Mouse (Mus musculus): ENCODE measurements around the gene Hoxb5.

Gene Hoxb5

DNA sequence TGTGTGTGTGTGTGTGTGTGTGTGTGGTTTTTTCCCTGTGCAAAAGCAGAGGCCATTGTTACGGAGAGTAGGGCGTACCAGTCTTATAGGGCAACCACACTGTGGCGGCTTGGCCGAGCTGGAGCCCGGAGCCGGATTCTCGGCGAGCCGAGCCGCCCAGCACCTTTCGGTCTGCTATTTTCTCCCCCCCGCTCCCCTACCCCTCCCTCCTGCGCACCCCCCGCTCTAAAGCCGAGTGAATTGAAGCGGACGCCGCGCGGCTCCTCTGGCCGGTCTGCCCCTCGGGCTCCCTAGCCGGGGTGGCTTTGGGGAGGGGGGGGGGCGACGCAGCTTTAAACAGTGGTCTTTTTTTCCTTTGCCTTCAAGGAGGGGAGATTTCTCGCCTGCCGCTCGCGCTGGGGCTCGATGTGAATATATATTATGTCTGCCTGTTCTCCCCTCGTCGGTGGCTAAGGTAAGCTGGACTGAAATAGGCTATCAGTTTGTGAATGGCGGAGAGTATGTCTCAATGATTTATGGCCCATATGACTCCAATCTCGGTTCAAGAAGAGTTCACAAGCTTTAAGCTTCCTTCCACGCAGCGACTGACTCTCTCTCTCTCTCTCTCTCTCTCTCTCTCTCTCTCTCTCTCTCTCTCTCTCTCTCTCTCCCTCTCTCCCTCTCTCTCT lies 37.7 kb downstream of the Hoxb5 start:
- no peak for DNase-seq (ENCODE audit: low read depth)

DNA sequence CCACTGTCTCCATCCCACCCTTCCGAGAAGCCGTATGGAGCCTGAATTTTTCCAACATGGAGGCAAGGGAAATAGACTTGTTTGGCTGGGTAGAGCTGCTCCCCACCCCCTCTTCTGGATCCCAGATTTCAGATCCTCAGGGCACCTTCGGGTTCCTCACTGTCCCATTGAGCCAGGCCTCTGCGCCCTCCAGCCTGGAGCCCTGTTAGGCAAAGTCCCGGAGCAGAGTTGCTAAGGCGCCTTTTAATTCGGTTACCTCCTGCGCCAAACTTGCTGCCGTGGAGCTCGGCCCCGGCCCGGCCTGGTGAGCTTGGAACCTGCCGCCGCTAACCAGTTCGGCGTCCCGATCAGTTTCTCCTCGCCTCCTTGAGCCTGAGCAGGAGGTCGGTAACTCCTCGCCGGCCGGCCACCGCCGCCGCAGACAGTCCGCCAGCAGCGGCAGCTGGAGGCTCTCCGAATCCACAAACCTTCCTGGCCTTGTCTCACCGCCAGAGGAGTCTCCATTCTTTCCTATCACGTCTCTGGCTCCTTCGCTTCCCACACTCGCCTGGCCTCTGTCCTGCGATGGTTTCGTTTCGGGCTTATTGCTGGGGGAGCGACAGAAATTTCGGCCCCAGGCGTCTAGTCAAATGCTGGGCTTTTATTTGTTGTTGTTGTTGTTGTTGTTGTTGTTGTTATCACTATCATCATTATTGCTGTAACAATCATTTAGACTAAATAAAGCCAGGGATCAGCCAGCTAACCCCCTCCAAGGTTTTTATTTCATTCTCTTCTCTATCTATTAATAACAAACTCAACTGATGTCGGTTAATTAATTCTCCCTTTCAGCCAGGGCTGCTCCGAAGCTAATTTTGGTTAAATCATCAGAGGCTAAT lies 38.8 kb downstream of the Hoxb5 start:
- no peak for DNase-seq (ENCODE audit: low read depth)

DNA sequence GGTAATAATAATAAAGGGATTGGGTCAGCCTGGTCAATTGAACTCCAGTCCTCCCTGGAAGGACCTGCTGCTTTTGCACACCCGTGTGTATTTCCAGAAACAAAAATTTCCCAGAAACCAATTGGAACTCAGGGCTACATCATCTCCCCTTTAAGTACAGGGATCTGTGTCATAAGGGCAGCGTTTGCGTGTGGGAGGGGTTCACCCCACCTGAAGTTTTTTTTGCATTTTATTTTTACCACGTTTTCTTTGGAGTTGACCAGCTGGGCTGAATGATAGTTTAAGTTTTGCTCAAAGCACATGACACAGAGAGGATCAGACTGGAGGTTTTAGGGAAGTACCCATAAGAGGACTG lies 39.4 kb downstream of the Hoxb5 start:
- no peak for DNase-seq (ENCODE audit: low read depth)

DNA sequence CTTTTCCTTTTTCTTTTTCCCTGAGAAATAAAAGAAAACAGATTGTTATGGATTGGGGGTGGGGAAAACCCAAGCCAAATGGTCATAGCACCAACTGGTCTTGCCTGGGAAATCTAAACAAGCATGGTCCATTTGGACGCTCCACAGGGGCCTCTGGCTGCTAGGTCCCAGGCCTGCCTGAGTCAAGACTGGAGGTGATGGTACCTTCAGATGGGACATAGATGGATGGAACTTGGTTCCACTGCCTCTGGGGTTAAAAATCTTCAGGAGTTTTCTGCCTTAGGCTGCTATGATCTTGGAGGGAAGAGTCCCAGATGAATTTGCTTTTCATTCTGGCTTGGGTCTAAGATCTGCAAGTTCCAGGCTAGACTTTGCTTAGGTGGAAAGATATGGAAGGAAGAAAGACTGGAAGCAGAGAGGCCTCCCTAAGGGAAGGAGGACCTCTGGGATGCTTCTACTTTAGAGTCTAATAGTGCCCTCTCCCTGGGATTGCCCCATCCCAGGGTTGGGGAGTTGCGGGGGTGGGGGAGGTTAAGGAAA lies 40.1 kb downstream of the Hoxb5 start:
- no peak for DNase-seq (ENCODE audit: low read depth)

DNA sequence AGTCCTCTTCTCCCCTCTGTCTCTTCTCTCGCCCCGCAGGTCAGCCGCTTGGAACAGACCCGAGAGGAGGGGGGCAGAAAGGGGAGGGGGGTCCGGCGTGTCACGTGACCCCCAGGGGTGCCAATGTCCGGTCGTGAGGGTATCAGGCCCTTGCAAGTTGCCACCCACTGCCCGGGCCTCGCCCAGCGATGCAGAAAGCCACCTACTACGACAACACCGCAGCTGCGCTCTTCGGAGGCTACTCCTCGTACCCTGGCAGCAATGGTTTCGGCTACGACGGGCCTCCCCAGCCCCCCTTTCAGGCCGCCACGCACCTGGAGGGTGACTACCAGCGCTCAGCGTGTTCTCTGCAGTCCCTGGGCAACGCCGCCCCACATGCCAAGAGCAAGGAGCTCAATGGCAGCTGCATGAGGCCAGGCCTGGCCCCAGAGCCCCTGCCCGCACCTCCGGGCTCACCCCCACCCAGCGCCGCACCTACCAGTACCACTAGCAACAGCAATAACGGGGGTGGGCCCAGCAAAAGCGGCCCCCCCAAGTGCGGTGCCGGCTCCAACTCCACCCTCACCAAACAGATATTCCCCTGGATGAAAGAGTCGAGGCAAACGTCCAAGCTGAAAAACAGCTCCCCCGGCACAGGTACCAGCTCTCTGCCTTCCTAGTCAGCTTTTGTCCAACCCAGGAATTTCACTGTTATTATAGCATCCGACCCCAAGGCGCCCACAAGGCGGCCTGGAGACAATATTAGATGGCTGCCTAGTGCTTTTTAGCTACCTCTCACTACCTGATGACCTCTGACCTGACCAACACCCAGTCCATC lies 41.1 kb downstream of the Hoxb5 start:
- no peak for DNase-seq (ENCODE audit: low read depth)

DNA sequence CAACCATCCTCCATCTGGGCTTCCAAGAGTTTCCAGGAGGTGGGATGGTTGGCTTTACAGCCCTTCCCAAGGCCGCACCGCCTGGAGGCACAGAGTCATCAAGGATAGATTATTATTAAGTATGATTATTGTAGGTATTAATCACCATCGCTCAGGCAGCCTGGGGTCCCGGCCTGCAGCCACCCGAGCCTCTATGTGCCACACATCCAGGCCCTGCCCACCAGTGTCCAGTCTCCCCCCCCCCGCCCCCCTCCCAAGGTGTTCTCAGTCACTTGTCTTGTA lies 41.7 kb downstream of the Hoxb5 start:
- no peak for DNase-seq (ENCODE audit: low read depth)

DNA sequence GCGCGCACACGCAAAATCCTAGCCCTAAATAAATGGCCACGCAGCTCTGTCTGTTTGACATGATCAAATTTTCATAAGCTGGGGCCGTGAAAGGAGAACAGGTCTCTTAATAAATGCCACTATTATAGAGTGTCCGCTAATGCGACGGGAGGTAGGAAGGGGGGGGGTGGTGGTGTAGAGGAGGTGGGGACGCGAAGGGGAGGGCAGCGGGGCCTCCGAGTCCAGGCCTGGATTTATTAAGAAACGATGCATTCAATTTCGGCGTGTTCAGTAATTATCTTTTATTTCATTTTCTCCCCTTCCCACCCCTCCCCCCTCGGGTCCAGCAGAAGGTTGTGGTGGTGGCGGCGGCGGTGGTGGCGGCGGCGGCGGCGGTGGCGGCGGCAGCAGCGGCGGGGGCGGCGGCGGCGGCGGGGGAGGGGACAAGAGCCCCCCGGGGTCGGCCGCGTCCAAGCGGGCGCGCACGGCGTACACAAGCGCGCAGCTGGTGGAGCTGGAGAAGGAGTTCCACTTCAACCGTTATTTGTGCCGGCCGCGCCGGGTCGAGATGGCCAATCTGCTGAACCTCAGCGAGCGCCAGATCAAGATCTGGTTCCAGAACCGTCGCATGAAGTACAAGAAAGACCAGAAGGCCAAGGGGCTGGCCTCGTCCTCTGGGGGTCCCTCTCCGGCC lies 42.2 kb downstream of the Hoxb5 start:
- DNase-seq (ENCODE audit: low read depth) = no peak

DNA sequence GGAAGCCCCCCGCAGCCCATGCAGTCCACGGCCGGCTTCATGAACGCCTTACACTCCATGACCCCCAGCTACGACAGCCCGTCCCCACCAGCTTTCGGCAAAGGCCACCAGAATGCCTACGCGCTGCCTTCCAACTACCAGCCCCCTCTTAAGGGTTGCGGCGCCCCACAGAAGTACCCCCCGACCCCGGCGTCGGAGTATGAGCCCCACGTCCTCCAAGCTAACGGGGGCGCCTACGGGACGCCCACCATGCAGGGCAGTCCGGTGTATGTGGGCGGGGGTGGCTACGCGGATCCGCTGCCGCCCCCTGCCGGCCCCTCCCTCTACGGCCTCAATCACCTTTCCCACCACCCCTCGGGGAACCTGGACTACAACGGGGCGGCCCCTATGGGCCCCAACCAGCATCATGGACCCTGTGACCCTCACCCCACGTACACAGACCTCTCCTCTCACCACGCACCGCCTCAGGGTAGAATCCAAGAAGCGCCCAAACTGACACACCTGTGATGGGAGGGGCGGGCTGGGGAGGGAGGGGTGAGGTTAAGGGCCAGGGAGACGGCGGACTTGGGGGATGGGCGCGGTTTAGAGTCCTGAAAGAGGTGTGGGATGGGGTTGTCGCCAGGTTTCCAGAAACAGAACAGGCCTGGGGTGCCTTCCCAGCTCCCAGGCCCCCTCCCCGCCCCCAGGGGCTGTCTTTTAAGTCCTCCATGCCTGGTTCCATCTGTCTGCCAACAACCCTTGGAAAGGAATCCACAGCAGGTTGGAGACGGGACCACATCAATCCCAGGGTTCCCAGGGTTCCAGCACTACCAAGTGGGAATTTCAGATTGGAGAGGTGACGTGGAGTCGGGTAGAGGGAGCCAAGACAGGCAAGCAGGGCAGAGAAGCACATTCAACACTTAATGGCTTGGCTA lies 43.0 kb downstream of the Hoxb5 start:
- no peak for DNase-seq (ENCODE audit: low read depth)

DNA sequence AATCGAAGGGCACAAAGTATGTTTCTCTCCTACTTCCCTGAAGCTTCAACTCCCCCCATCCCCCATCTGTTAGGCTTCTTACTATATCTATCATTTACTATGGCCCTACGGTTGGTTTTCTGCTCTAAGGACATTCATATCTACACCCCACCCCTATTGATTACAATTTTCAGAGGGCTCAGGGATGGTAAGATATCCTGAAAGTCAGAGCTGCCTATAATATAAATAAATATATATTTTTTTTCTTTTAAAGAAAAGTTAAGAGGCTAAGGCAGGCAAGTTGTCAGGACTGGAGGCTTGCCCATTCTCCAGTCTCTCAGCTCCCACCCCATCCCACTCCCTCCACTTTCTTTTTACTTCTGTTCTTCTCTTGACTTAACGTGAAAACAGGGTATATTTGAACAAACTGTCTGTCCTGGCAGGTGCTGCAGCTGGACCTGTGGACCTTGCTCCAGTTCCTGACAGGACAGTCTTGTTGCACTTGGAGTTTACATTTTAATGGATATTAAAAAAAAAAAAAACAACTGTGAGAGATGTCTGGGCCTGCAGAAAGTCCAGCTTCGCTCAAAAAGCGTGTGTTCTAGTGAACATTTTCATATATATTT lies 43.9 kb downstream of the Hoxb5 start:
- DNase-seq (ENCODE audit: low read depth) = no peak

DNA sequence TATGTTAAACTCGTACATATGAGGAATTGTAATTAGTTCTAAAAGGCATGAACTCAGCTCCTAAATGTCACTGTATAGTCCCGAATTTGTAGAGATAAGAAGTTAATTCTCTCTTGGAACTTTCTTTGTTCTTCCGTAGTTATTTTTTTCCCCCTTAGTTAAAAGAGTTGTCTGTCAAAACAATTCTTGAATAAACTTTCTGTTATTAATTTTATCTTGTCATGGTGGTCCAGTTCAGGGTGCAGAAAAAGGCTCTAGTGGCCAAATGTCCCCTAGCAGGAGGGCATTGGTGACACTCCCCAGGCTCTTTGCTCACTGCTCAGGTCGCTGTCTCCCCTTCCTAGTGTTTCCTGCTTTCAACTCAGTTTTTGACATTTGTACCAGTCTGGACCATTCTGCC lies 44.6 kb downstream of the Hoxb5 start:
- DNase-seq (ENCODE audit: low read depth) = no peak

DNA sequence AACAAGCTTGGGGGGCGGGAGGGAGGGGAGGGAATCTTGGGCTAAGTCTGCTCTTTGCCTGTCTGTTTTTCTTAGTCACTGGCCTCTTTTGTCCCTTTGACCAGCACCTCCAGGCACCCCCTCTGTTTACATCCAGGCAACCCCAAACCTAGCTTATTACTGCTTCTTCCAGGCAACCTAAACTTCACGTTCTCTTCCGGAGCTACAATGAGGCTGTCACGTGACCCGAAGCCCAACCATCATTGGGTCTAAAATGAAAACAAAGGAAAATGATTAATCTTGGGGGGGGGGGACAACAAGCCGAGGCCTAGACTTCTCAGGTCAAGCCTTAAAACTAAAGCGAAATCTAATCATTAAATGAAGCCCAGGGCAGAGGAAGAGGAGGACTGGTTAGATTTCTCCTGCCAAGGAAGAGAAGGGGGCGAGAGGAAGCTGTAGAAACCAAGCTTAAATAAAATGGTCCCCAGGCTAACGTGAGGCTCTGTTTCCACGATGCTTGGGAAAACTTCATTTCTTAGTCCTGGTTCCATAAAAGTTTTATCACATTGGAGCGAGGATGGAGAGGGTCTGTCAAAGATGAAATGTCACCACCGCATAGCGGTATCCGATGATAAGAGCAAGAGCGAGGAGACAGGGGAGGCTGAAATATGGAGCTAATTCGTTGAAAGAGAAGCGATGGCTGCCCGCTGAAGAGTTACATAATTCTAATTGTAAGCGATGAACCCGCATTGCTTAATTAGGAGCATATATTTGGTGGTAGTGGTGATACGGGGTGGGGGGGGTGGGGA lies 45.2 kb downstream of the Hoxb5 start:
- DNase-seq (ENCODE audit: low read depth) = no peak

DNA sequence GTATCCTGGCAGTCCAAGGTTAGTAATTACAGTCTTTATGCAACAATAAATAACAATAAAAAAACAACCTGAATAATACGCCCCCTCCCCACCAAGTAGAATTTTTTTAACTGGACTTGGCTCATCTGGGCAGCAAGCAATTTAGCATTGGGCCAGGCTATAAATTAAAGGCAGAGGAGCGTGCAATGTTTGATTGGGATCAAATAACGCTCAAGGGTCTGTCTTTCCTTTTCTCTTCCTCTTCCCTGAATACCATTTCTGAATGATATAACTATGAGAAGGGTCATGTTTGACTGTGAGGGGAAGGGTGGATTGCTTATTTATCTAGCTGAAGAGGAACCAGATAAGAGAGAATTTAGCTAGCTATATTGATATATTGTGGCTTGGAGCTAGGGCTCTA lies 45.9 kb downstream of the Hoxb5 start:
- no peak for DNase-seq (ENCODE audit: low read depth)

DNA sequence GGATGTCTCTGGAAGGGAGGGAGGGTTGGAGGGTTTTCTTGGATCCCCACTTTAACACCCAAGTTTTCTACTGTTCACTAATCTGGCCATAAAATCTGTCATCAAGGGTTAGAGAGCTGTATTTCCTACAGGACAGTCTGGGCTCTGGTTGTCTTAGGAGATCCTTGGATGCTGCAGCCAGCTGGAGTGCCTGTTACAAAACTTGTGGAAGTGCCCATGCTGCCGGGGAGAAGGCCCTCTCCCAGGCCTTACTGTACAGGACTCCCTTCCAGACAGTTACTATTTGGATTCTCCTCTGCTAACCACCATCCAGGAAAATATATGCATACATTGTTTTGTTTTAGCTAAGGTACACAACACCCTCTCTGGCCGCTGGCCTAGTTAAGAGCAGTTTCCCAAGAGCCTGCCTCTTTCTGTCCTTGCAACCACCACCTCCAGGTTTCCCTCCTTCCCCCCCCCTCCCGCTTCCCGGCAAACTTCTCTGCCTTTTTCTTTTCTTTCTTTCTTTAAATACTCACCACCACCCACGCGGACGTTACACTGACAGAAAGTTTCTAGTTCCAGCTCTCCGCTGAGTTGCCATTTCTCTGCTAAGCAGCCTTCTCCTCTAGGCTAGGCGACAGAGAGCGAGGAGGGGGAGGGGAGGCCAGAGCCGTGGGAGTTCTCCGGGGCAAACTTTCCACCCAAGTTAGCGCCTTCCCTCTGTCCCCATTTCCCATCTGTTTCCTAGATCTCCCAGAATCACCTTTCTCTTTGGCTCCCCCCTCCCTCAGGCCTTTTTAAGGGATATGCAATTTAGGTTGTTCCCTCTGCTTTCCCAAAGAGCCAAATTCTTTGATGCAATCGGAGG lies 46.6 kb downstream of the Hoxb5 start:
- no peak for DNase-seq (ENCODE audit: low read depth)

DNA sequence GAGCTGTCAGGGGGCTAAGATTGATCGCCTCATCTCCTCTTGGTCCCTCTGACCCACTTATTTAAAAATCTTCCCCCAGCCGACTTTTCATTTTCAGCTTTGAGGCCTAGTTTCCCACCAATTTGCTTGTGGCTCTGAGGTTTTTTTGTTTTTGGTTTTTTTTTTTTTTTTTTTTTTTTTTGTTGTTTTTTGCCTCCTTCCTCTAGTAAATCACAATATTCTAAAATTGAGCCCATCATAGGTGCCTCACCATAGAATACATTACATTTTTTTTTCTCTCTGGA lies 47.1 kb downstream of the Hoxb5 start, which contains the start of gene Hoxb2:
TSS of gene Hoxb2 (plus strand) at position 185 of the 284 bp plus-strand sequence.
- no peak for DNase-seq (ENCODE audit: low read depth)

DNA sequence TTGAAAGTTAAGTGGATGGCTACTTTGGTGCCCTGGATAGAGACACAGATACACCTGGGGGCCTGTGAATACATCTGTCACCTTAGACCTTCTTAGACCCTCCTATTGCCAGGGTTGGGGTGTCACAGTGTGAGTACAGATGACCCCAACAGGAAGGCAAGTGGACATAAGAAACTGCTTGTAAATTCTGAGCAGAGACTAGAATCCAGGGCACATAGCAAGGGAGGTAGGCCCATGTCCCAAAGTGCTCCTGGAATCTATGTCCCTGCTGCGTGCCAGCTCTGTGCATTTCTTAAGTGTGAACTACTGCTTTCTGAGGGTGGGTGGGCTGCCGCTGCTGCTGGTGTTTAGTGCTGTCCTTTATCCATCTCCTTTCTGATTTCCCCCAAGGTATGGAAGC lies 47.7 kb downstream of the Hoxb5 start:
- no peak for DNase-seq (ENCODE audit: low read depth)

DNA sequence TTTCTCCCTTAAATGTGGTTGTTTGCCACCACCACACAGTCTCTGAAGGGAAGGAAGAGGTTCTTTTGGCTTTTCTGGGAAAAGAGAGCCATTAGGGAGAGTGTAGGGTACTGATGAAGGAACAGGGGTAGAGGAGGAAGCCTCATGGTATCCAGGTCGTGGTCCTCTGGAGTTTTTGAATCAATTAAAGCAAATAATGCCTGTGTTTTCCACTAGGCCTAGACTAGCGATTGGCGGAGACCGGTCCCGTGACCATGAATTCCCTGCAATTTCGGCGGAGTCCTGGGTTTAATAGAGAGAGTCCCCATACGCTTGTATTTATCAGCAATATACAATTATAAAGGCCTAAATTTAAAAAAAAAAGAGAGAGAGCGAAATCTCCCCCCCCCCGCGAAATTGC lies 48.2 kb downstream of the Hoxb5 start:
- DNase-seq (ENCODE audit: low read depth) = no peak

DNA sequence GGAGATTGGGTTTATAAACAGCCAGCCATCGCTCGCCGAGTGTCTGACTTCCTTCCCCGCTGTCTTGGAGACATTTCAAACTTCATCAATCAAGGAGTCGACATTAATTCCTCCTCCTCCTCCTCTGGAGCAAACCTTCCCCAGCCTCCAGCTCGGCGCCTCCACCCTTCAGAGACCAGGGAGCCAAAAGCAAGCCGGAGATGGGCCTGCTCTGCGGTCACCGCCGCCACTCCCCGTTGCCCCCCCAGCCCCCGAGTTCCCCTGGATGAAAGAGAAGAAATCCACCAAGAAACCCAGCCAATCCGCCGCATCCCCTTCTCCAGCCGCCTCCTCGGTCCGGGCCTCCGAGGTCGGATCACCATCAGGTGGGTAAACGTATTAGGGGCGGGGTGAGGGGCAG lies 48.7 kb downstream of the Hoxb5 start:
- no peak for DNase-seq (ENCODE audit: low read depth)

DNA sequence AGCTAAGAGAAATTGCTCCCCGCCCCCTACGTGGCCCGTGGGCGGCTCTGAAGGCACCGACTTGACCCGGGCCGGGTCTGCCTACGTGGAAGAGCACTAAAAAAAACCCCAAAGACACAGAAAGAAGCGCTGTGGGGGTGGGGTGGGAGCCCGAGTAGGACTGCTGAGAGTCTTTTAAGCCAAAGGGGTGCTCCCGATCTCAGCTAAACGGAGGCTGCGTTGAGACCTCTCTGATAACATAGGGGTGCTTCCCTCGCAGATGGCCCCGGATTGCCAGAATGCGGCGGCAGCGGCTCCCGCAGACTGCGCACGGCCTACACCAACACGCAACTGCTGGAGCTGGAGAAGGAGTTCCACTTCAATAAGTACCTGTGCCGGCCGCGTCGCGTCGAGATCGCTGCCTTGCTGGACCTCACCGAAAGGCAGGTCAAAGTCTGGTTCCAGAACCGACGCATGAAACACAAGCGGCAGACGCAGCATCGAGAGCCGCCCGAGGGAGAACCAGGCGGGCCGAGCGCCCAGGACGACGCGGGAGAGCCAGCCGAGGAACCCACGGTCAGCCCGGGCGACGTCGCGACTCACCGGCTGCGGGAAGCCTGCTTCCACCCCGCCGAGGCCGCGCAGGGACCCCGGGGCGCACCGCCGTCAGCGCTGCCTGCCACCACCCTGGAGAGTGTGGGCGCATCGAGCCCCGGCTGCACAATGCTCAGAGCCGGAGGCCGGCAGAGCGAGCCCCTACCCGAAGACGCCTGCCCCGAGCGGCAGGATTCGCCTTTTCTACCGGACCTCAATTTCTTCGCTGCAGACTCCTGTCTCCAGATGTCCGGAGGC lies 49.8 kb downstream of the Hoxb5 start:
- no peak for DNase-seq (ENCODE audit: low read depth)
